Mouse (Mus musculus) c-Kit-positive CD71-positive TER-119-negative erythroid progenitor cells, embryonic 14.5 days (primary cell): ENCODE results near the gene Hamp2.
A peak's percentile ranks its signal among the peaks of the same experiment; 100 is the strongest.

Experiments used
- DNase-seq: peaks from one replicate; pipeline ENCODE4 v3.0.0-alpha.2; 2013; ENCODE audit warnings: low read depth

The Hamp2 gene

DNA sequence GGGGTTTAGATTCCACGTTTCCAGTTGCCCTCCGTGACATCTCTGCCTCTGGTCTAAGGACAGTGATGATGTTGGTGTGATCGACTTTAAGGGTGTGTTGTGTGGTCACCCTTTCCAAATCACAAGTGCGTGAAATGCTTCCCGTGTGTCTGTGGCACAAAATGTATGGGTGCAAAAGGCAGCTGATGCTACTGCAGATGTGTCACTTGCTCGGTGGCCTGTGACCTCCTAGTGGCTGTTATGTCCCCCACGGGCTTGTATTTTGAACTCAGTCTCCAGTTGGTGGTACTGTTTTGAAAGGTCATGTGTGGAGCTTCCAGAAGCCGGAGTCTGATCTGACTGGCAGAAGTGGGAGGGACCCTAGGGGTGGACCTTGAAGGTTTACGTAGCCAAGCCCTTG lies 32.7 kb downstream of the Hamp2 start:
- DNase-seq = no peak

DNA sequence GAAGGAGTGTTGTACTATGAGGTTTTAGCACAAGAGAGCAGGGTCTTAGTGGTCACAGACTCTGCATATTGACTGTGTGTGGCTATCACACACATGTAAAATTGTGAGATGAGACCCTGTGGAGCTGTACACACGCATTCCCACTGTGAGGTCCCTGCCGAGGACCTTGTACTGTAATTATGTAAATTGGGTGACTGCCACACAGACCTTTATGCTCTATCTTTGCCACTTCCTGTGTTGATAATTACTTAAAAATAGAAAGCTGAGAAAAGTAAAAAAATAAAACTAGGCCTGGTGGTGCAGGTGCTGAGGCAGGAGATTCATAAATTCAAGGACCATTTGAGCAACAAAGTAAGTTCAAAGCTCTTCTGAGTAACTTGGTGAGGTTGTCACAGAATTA lies 33.8 kb downstream of the Hamp2 start:
- no peak for DNase-seq

DNA sequence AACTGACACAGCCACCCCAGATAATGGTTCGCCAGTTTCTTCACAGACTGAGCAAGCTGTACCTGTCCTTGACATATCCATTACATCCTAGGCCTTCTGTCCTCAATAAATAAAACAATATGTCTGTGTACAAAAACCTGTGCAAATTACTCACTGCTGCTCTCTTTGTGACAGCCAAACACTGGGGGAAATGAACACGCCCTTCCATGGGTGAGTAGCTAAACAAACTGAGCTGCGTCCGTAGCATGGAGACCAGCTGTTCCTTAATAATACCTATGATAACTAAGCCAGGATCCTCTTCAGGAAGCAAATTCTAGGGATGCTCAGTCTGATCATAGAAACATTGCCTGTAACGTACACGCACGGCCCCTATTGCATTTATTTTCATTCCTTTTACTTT lies 35.7 kb downstream of the Hamp2 start:
- no peak for DNase-seq

DNA sequence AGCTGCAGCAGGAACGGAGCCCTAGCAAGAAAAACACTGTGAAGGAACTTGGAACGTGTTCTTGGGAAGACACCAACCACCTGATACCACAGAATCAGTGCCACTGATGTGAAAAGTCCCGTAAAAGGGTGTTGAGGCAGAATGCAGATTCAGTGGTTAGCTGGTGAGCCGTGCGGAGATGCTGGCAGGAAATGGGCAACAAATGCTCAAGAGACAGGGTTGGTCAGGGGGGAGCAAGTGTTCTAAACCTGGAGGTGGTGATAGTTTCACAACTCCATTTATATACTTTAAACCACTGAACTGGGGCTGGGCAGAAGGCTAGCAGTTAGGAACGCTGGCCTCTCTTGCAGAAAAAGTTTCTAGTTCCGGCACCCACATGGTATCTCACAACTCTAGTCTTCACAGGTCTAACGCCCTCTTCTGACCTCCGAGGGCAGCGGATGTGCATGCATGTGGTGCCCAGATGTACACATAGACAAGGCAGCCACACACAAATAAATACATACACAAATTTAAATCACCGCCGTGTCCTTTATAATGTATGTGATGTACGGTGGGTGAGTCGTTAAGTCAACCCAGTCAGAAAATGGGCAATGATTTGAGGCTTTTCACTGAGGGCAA lies 36.8 kb downstream of the Hamp2 start:
- DNase-seq = no peak

DNA sequence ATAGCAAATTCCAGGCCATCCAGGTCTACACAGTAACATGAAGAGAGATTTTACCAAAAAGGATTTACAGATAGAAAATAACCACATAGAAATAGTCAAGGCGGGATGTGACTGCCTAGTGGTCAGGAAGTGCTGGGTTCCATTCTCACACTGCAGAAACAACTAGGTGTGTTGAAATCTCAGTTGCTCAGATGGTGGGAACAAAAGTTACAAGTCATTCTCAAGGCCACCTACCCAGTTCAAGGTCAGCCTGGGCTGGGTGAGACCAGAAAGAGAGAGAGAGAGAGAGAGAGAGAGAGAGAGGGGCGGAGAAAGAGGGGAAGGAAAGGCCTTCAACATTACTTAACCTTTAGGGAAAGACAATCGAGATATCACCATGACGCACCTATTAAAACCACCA lies 37.6 kb downstream of the Hamp2 start:
- DNase-seq = no peak

DNA sequence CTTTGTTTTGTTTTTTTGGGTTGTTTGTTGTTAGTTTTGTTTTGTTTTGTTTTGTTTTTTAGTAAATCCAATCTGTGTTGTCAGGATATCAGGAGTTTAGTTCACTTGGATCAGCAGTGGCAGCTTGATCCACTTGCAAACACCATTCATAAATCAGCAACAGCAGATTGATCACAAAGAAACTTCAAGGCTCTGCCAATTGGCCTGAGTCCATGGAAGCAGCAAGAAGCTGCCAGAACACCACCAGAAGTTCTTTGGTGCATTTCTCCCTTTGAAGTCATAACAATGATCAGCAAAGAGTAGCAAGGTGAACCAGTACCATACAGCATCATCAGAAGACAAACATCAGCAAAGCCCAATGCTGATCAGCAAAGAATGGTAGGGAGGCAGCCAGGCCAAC lies 40.4 kb downstream of the Hamp2 start:
- no peak for DNase-seq

DNA sequence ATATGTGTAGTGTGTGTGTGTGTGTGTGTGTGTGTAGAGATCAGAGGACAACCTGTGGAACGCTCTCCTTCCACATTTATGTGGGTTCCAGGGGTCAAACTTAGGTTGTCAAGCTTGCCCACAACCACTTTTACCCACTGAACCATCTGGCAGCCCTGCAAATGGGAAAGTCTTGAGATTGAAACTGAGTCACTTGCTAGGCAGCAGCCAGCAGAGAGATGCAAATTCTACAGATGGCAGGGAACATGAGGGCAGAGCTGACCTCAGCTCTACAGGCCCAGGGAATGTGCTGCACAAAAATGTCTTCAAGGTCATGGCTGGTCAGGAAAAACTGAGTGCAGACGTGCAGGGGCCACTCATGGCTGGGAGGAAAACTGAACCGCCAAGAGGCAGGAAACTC lies 43.1 kb downstream of the Hamp2 start:
- no peak for DNase-seq

DNA sequence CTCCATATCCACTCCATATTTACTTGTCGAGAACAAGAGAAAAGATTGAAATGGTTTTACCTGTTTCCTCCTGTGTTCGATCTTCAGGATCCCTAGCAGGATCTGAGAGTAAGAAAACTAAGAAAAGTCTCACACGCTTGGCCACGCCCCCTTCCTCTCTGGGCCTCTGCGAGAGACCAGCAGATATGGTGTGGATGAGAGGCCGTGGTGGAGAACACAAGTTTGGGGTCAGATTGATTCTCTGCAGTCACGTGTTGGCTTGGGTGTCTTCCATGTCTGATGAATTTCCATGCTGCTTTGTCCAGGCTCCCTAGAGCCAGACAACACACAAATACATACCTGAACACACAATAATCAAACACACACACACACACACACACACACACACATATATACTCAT lies 44.3 kb downstream of the Hamp2 start, which contains the start of gene Cd22:
Cd22 (minus strand) TSS at position 167 of the 400 bp plus-strand sequence.
- no peak for DNase-seq

DNA sequence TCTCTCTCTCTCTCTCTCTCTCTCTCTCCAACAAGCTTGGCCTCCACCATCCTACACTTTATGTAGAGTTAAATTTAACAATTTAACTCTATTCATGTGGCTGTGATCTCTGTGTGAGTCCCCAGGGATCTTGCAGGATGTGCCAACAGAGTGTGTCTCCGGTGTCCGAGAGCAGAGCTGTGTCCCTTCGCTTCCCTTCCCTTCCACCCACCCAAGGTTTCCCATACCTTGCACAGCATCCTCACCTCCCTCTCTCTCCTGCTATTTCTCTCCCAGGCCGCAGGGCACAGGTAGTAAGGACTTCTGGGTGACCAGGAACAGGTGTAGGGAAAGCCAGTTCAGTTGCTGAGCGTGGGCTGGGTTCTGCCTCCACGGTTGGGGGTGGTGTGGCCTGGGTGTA lies 45.5 kb downstream of the Hamp2 start:
- DNase-seq = no peak

DNA sequence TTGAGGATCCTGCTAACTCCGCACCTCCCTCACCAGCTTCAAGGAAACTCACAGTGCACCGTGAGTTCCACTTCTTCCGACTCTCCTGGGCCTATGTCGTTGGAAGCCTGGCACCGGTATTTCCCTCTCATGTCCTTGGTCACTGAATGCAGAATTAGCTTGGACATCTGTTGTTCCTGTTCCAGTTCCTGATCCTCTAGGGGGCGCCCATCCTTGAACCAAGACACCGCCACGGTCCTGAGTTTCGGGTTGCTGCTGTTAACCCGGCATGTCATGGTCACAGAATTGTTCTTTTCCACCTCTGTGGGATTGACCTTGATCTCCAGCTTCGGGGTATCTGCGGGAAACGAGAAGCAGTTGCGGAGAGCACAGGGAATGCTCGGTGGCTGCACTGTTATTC lies 51.4 kb downstream of the Hamp2 start:
- peak; percentile 20 for DNase-seq
